Mouse (Mus musculus): ENCODE measurements around the gene Plekhg2. TPM values are rescaled to one million over a fixed set of nuclear protein-coding genes. Genes with fewer than 3 reads are reported as not detected.

Gene Plekhg2
- total RNA-seq (2021) = 1 to 10 TPM; 5.9 to 6.8 TPM
- long read RNA-seq, experiment 1 = 0 reads
- long read RNA-seq, experiment 2, partial matches to known transcripts = 1 of 1 reads
- long read RNA-seq, experiment 2, other reads (novel, unspliced or antisense) = 0 of 1 reads

DNA sequence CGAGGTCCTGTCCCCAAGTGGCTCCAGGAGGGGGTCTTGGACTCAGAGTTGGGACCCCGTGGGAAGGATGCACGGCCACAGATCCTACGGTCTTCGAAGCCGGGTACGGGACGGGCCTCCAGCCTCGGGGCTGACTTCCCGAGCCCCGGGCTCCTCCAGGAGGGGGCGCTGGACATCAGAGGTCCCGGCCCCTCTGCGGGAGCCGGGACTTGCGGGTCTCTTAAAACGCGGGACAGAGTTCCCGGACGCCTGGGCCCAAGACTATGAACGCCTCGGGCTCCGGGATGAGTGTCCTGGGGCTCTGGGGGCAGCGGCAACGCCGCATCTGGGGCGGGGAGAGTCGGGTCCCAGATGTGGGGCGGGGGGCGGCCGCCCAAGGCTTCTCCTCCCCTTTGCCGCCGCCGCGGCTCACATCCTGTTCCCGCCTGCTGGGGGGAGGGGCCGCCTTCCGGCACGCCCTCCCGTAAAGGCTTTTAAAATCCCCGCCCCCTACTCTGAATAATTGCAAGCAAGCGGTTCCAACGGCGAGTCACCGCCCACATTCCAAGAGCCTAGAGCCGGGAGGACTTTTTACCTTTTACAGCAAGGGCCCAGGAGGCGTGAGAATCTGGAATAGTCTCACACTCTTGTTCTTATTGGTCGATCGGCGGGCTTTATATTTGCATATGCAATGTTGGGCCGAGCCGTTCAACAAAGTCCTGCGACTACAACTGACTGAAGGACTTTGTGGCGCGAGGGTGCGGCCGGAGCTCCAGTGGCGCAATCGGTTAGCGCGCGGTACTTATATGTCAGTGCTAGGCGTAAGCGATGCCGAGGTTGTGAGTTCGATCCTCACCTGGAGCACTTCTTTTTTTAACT, at the start of gene Plekhg2:
Gene Plekhg2 (minus strand): TSS at position 349 of the 858 bp plus-strand sequence.
- peak within 1 kb of the TSS; percentile 77 for H3K27ac ChIP-seq
- peak; percentile 79 for TF ChIP-seq CTCF (conservative IDR thresholded peaks at IDR 0.05)

GRCm38 (mm10) chr7:28419416-28419815, 47.0 kb upstream of the Plekhg2 start:
- peak overlapping the region; percentile 18; the same call in 1 of the 2 replicates for H3K27ac ChIP-seq
- H3K4me3 ChIP-seq = no peak overlapping the region
- no peak for TF ChIP-seq CTCF (conservative IDR thresholded peaks at IDR 0.05)
- DNase-seq (ENCODE audit: low spot score in 2 of 2) = no peak

More for the DNA sequence above, at the start of gene Plekhg2:
- peak; percentile 87 to 92 for DNase-seq (ENCODE audit: low spot score in 2 of 2)
- peak within 1 kb of the TSS; percentile 68 for H3K4me3 ChIP-seq

GRCm38 (mm10) chr7:28418096-28418670, 45.8 kb upstream of the Plekhg2 start:
- no peak for DNase-seq (ENCODE audit: low spot score in 2 of 2)
- H3K27ac ChIP-seq = peak overlapping the region; percentile 43; the same call in 1 of the 2 replicates
- no peak for TF ChIP-seq CTCF (conservative IDR thresholded peaks at IDR 0.05)
- H3K4me3 ChIP-seq = no peak overlapping the region

GRCm38 (mm10) chr7:28417368-28417767, 45.0 kb upstream of the Plekhg2 start:
- H3K27ac ChIP-seq = peak overlapping the region; percentile 43; the same call in 1 of the 2 replicates
- TF ChIP-seq CTCF (conservative IDR thresholded peaks at IDR 0.05) = peak; percentile 57
- DNase-seq (ENCODE audit: low spot score in 2 of 2) = no peak
- no peak overlapping the region for H3K4me3 ChIP-seq

- no peak for DNase-seq (ENCODE audit: low spot score in 2 of 2)
These were observed 40.4 kb upstream of the Plekhg2 start for GRCm38 (mm10) chr7:28412826-28413225.

GRCm38 (mm10) chr7:28410841-28411475, 38.6 kb upstream of the Plekhg2 start:
- Histone ChIP-seq H3K27ac (peak overlapping the region; percentile 63), H3K4me3 (no peak overlapping the region)
- TF ChIP-seq CTCF (conservative IDR thresholded peaks at IDR 0.05) = no peak
- DNase-seq (ENCODE audit: low spot score in 2 of 2) = no peak

More at GRCm38 (mm10) chr7:28412826-28413225, 40.4 kb upstream of the Plekhg2 start:
- Histone ChIP-seq H3K4me3 (no peak overlapping the region), H3K27ac (no peak overlapping the region)
- TF ChIP-seq CTCF (conservative IDR thresholded peaks at IDR 0.05) = peak; percentile 29; the same call in 1 of the 2 replicates

GRCm38 (mm10) chr7:28401942-28402341, 29.5 kb upstream of the Plekhg2 start:
- TF ChIP-seq CTCF (conservative IDR thresholded peaks at IDR 0.05) = no peak
- Histone ChIP-seq H3K27ac (no peak overlapping the region), H3K4me3 (no peak overlapping the region)
- no peak for DNase-seq (ENCODE audit: low spot score in 2 of 2)

- no peak overlapping the region for H3K4me3 ChIP-seq
- no peak for TF ChIP-seq CTCF (conservative IDR thresholded peaks at IDR 0.05)
- no peak for DNase-seq (ENCODE audit: low spot score in 2 of 2)
- no peak overlapping the region for H3K27ac ChIP-seq
These were observed 28.6 kb upstream of the Plekhg2 start for GRCm38 (mm10) chr7:28401030-28401429.

DNA sequence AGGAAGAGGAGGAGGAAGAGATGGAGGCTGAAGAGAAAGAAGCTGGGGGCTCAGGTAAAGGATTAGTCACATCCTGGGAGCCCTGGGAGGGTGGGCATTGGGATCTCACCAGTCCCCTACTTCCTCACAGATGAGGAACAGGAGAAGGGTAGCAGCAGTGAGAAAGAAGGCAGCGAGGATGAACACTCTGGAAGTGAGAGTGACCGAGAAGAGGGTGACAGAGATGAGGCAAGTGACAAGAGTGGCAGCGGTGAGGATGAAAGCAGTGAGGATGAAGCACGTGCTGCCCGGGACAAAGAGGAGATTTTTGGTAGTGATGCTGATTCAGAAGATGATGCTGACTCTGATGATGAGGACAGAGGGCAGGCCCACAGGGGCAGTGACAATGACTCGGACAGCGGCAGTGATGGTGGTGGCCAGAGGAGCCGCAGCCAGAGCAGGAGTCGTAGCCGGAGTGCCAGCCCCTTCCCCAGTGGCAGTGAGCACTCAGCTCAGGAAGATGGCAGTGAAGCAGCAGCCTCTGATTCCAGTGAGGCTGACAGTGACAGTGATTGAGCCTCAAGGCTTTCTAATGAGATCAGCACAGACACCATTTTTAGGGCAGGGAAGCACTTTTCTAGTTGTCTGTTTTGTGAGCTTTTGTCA, 26.4 kb upstream of the Plekhg2 start:
- Histone ChIP-seq H3K4me3 (no peak overlapping the region), H3K27ac (no peak overlapping the region)
- no peak for TF ChIP-seq CTCF (conservative IDR thresholded peaks at IDR 0.05)
- no peak for DNase-seq (ENCODE audit: low spot score in 2 of 2)

GRCm38 (mm10) chr7:28398000-28398399, 25.6 kb upstream of the Plekhg2 start:
- no peak overlapping the region for H3K4me3 ChIP-seq
- no peak for DNase-seq (ENCODE audit: low spot score in 2 of 2)
- peak; percentile 79 for TF ChIP-seq CTCF (conservative IDR thresholded peaks at IDR 0.05)
- H3K27ac ChIP-seq = no peak overlapping the region

DNA sequence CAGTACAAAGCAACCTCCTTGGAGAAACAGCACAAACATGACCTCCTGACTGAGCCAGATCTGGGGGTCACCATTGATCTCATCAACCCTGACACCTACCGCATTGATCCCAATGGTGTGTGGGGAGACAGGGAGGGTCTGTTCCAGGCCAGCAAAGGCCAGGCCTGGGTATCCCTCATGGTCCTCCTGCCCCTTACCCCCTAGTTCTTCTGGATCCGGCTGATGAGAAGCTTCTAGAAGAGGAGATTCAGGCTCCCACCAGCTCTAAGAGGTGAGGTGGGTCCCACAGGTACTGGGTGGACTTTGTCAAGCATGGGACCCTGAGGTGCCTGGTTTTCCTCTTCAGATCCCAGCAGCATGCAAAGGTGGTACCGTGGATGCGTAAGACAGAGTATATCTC, 23.0 kb upstream of the Plekhg2 start:
- no peak for DNase-seq (ENCODE audit: low spot score in 2 of 2)
- no peak for TF ChIP-seq CTCF (conservative IDR thresholded peaks at IDR 0.05)
- no peak overlapping the region for H3K4me3 ChIP-seq
- no peak overlapping the region for H3K27ac ChIP-seq

- no peak for TF ChIP-seq CTCF (conservative IDR thresholded peaks at IDR 0.05)
- peak overlapping the region; percentile 89 for H3K27ac ChIP-seq
- peak overlapping the region; percentile 75 for H3K4me3 ChIP-seq
- no peak for DNase-seq (ENCODE audit: low spot score in 2 of 2)
These were observed 21.0 kb upstream of the Plekhg2 start for GRCm38 (mm10) chr7:28393272-28393951.

Data from layer of hippocampus, adult 2 months (tissue).